Mouse (Mus musculus) liver, adult 2 months (tissue): ENCODE results near the gene Gpatch2.

Experiments
- CTCF ChIP-seq: fragments of 200-500 bp; IDR thresholded peaks from 2 replicates; pipeline ENCODE4 v1.5.1; 2011; ENCODE audit warnings: low read depth, low read length, control low read depth
- POLR2A ChIP-seq: fragments of 200-500 bp; IDR thresholded peaks from 2 replicates; pipeline ENCODE4 v1.6.1; 2011; ENCODE audit warnings: low read length, control low read depth; ENCODE audit not compliant: insufficient read depth; ENCODE audit errors: extremely low read depth

- no peak for TF ChIP-seq CTCF
- no peak for TF ChIP-seq POLR2A
Measured at GRCm38 (mm10) chr1:187205506-187205905, 9.8 kb upstream of the Gpatch2 start.
